Mouse (Mus musculus) midbrain, embryonic 11.5 days (tissue): Measurements from ENCODE around the gene Cnfn. TPM values are rescaled to one million over a fixed set of nuclear protein-coding genes. Genes with fewer than 3 reads are reported as not detected.
"Not testable (repeated sequence)": the region's sequence is repeated elsewhere in the genome, so short reads cannot be mapped to it uniquely, and the experiment has no call there.

ENCODE experiments used
- ATAC-seq: fragments of 200-750 bp; cut with Nextera tagmentation; 2 replicates; pipeline ENCODE4 v1.8.0; 2017; ENCODE audit warnings: moderate TSS enrichment, moderate library complexity; ENCODE audit not compliant: low FRiP score
- DNase-seq: peaks from one replicate; pipeline ENCODE4 v3.0.0; 2015; ENCODE audit warnings: low spot score; ENCODE audit errors: missing footprints
- H3K27ac ChIP-seq: fragments of 300-500 bp; sonication (generic); 2 replicates; pipeline ENCODE4 v1.5.1; 2014; ENCODE audit warnings: low read depth, low read length
- H3K27me3 ChIP-seq: fragments of 300-500 bp; sonication (generic); 2 replicates; pipeline ENCODE4 v1.6.1; 2014; ENCODE audit warnings: mild to moderate bottlenecking, low read length, moderate library complexity, mixed read lengths; ENCODE audit not compliant: control insufficient read depth, insufficient read depth
- H3K36me3 ChIP-seq: fragments of 300-500 bp; sonication (generic); 2 replicates; pipeline ENCODE4 v1.6.1; 2014; ENCODE audit warnings: mild to moderate bottlenecking, low read length, moderate library complexity, mixed read lengths; ENCODE audit not compliant: control insufficient read depth, insufficient read depth
- H3K4me1 ChIP-seq: fragments of 300-500 bp; sonication (generic); 2 replicates; pipeline ENCODE4 v1.6.1; 2014; ENCODE audit warnings: low read length; ENCODE audit not compliant: control insufficient read depth, insufficient read depth
- H3K4me2 ChIP-seq: fragments of 300-500 bp; sonication (generic); 2 replicates; pipeline ENCODE4 v1.6.1; 2014; ENCODE audit warnings: mild to moderate bottlenecking, moderate library complexity
- H3K4me3 ChIP-seq: fragments of 300-500 bp; sonication (generic); 2 replicates; pipeline ENCODE4 v1.5.1; 2014; ENCODE audit warnings: low read depth, low read length
- H3K9ac ChIP-seq: fragments of 300-500 bp; sonication (generic); 2 replicates; pipeline ENCODE4 v1.6.1; 2014; ENCODE audit warnings: low read length
- H3K9me3 ChIP-seq: fragments of 300-500 bp; sonication (generic); 2 replicates; pipeline ENCODE4 v1.6.1; 2016; ENCODE audit warnings: low read length; ENCODE audit not compliant: control insufficient read depth
- WGBS: fragments of 180-500 bp; shearing (Covaris S2); extraction: QIAGEN DNeasy Blood & Tissue Kit; methylation state at CpG from one replicate; pipeline ENCODE4 v1.1.7; 2014; 5-methylcytosine and 5-hydroxymethylcytosine counted together
- polyA plus RNA-seq: library from polyadenylated mRNA; unstranded; fragments of >200 nt; fragmentation: Nextera tagmentation; extraction: Ambion mirVana; gene quantifications from 2 replicates; pipeline ENCODE4 v1.2.1, GENCODE M21; 2014

The Cnfn gene
- polyA plus RNA-seq, 1 experiment from 2014 or later: not detected

DNA sequence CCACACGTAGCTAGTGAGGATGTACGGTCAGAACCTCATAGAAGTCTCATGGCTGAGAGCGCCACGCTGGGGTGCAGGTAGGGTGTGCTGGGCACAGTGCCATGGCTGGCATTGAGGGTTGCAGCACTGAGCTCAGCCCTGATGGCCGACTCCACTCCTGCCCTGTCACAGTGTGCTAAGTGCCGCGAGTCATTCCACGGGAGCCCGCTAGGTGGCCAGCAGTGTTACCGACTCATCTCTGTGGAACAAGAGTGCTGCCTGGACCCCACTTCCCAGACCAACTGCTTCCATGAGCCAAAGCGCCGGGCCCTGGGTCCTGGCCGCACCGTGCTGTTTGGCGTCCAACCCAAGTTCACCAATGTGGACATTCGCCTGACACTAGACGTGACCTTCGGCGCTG is 6.4 kb downstream of the Cnfn start:
- no peak overlapping the region for H3K9ac ChIP-seq
- ATAC-seq (no peak), DNase-seq (no peak)
- no peak overlapping the region for H3K27ac ChIP-seq
- H3K4me2 ChIP-seq: no peak overlapping the region
- WGBS: 88% methylated on average over 19 of the region's 19 CpGs
- H3K4me1 ChIP-seq: peaks cover 14% of the 10 kb centered on the region
- H3K27me3 ChIP-seq: peaks cover 13% of the 10 kb centered on the region
- peaks cover 2% of the 10 kb centered on the region; the same call in 1 of the 2 replicates for H3K36me3 ChIP-seq
- no peaks in the 10 kb centered on the region for H3K9me3 ChIP-seq
- no peak overlapping the region for H3K4me3 ChIP-seq

- Histone ChIP-seq H3K4me2 (no peak overlapping the region), H3K9ac (no peak overlapping the region), H3K4me1 (no peaks in the 10 kb centered on the region), H3K9me3 (no peaks in the 10 kb centered on the region), H3K36me3 (peaks cover 5% of the 10 kb centered on the region), H3K27me3 (no peaks in the 10 kb centered on the region), H3K4me3 (no peak overlapping the region), H3K27ac (no peak overlapping the region)
- DNase-seq (no peak), ATAC-seq (peak; percentile 49; the same call in 1 of the 2 replicates)
- WGBS: 80% methylated on average over 19 of the region's 19 CpGs
Measured at GRCm38 (mm10) chr7:25358721-25359206, 10.8 kb downstream of the Cnfn start.

DNA sequence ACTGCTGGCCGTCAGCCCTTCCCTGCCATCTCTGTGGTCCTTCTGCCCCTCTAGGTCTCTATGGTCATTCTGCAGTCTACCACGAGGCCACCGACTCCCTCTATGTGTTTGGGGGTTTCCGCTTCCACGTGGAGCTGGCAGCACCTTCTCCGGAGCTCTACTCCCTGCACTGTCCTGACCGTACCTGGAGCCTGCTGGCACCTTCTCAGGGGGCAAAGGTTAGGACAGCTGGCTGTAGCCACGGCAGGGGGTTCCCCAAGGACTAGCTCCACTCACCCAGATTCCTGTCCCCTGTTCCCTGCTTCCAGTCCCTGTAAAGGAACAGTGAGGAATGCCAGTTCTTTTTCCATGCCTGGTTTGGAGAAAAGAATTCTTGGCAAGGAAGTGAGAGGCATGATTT is 20.7 kb downstream of the Cnfn start:
- Histone ChIP-seq H3K9me3 (no peaks in the 10 kb centered on the region; the same call in 1 of the 2 replicates), H3K9ac (no peak overlapping the region), H3K4me1 (no peaks in the 10 kb centered on the region), H3K4me2 (no peak overlapping the region), H3K36me3 (peaks cover 24% of the 10 kb centered on the region), H3K4me3 (no peak overlapping the region), H3K27me3 (no peaks in the 10 kb centered on the region), H3K27ac (no peak overlapping the region)
- no peak for ATAC-seq
- no peak for DNase-seq
- WGBS: 83% methylated on average over 8 of the region's 8 CpGs

GRCm38 (mm10) chr7:25341000-25341784 is 28.3 kb downstream of the Cnfn start:
- H3K4me3 ChIP-seq: no peak overlapping the region
- DNase-seq (no peak), ATAC-seq (no peak)
- no peaks in the 10 kb centered on the region for H3K27me3 ChIP-seq
- no peaks in the 10 kb centered on the region for H3K9me3 ChIP-seq
- no peak overlapping the region for H3K4me2 ChIP-seq
- H3K9ac ChIP-seq: no peak overlapping the region
- peaks cover 5% of the 10 kb centered on the region for H3K36me3 ChIP-seq
- H3K4me1 ChIP-seq: no peaks in the 10 kb centered on the region
- WGBS: 78% methylated on average over 20 of the region's 20 CpGs
- no peak overlapping the region for H3K27ac ChIP-seq

DNA sequence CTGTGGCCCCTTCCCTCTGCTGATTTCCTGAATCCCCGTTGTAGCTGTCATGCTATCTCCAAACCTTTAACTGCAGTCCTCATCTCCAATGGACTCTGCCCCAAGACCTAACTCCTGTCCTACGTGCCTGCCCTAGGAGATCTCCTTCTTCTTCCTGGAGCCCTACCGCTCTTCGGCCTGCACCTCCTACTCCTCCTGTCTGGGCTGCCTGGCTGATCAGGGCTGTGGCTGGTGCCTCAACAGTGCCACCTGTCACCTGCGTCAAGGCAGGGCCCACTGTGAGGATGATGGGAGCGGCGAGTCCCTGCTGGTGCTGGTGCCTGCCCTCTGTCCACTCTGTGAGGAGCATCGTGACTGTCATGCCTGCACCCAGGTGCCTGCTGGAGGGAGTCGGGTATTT is 30.2 kb downstream of the Cnfn start:
- DNase-seq (no peak), ATAC-seq (no peak)
- H3K9ac ChIP-seq: no peak overlapping the region
- H3K27me3 ChIP-seq: no peaks in the 10 kb centered on the region
- no peak overlapping the region for H3K4me3 ChIP-seq
- H3K9me3 ChIP-seq: no peaks in the 10 kb centered on the region
- no peak overlapping the region for H3K4me2 ChIP-seq
- WGBS: 87% methylated on average over 9 of the region's 9 CpGs
- peaks cover 8% of the 10 kb centered on the region for H3K36me3 ChIP-seq
- no peak overlapping the region for H3K27ac ChIP-seq
- H3K4me1 ChIP-seq: no peaks in the 10 kb centered on the region

GRCm38 (mm10) chr7:25334472-25334871 is 35.1 kb downstream of the Cnfn start:
- Histone ChIP-seq H3K27ac (no peak overlapping the region), H3K9ac (no peak overlapping the region), H3K36me3 (peaks cover 11% of the 10 kb centered on the region), H3K27me3 (no peaks in the 10 kb centered on the region), H3K4me1 (no peaks in the 10 kb centered on the region), H3K4me2 (no peak overlapping the region), H3K9me3 (no peaks in the 10 kb centered on the region), H3K4me3 (no peak overlapping the region)
- WGBS: 84% methylated on average over 12 of the region's 12 CpGs
- ATAC-seq: 0 out of 2 replicates have a peak, but pooled peaks have one; percentile 19
- no peak for DNase-seq

DNA sequence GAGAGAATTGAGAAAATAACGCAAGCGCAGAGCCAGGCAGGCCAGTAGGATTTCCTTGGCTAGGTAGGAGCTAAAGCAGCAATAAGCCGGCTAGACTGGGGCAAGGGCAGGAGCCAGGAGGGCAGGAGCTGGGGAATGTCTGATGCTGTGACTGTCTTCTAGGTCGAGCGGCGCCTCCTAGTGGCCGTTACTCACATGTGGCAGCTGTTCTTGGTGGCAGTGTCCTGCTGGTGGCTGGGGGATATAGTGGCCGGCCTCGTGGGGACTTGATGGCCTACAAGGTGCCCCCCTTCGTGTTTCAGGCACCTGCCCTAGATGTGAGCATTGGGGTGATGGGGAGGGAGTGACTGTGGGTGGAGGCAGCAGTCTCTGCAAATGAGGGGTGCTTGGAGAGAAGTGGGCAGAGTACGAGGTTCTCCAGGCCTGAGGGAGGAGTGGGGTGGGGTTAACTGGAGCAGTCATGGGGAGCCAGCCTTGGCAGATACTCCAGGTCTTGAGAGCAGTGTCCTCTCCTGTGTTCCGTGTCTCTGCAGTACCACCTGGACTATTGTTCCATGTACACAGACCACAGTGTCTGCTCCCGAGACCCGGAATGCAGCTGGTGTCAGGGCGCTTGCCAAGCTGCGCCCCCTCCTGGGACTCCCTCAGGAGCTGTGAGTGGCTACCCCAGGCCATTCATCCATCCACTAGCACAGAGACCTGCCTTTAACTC is 35.8 kb downstream of the Cnfn start:
- 41% methylated on average over 16 of the region's 16 CpGs for WGBS

DNA sequence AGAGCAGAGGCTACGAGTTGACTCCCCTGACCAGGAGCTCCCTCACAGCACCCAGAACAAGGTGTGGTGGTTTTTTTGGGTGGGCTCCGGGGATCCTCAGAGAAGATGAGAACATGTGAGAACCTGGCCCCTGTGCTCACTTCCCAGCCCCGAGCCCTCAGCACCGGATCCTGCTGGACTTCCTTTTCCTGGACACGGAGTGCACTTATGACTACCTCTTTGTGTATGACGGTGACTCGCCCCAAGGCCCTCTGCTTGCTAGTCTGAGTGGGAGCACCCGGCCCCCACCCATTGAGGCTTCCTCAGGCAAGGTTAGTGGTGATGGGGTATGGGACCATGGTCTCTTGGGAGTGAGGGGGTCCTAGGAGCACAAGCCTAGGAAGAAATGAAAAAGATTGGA is 43.3 kb downstream of the Cnfn start:
- Histone ChIP-seq H3K36me3 (peaks cover 3% of the 10 kb centered on the region), H3K9me3 (no peaks in the 10 kb centered on the region), H3K27ac (no peak overlapping the region), H3K4me3 (no peak overlapping the region), H3K4me1 (peaks cover 10% of the 10 kb centered on the region), H3K9ac (no peak overlapping the region), H3K4me2 (no peak overlapping the region), H3K27me3 (no peaks in the 10 kb centered on the region)
- DNase-seq: no peak
- 94% methylated on average over 8 of the region's 8 CpGs for WGBS
- no peak for ATAC-seq

More for the DNA sequence above, 35.8 kb downstream of the Cnfn start:
- H3K36me3 ChIP-seq: peaks cover 11% of the 10 kb centered on the region
- no peak overlapping the region for H3K4me2 ChIP-seq
- H3K27me3 ChIP-seq: no peaks in the 10 kb centered on the region
- H3K27ac ChIP-seq: no peak overlapping the region
- DNase-seq (peak; percentile 93), ATAC-seq (peak; percentile 72)
- H3K4me3 ChIP-seq: no peak overlapping the region
- no peaks in the 10 kb centered on the region for H3K4me1 ChIP-seq
- no peak overlapping the region for H3K9ac ChIP-seq
- no peaks in the 10 kb centered on the region for H3K9me3 ChIP-seq

GRCm38 (mm10) chr7:25325431-25325830 is 44.1 kb downstream of the Cnfn start:
- 91% methylated on average over 5 of the region's 6 CpGs for WGBS
- not testable (repeated sequence) for H3K4me2 ChIP-seq, H3K9me3 ChIP-seq, H3K4me3 ChIP-seq, ATAC-seq, DNase-seq, H3K27me3 ChIP-seq, H3K36me3 ChIP-seq, H3K27ac ChIP-seq, H3K9ac ChIP-seq
- H3K4me1 ChIP-seq: peaks cover 10% of the 10 kb centered on the region
